Mouse (Mus musculus) bone marrow, adult 2 months (tissue): ENCODE results near the gene Tmed6.

Experiments used
- CTCF ChIP-seq: fragments of 200-500 bp; IDR thresholded peaks from 2 replicates; pipeline ENCODE4 v1.5.1; 2011; ENCODE audit warnings: low read length, control low read depth; ENCODE audit not compliant: control insufficient read depth, insufficient read depth
- POLR2A ChIP-seq: fragments of 200-500 bp; IDR thresholded peaks from 2 replicates; pipeline ENCODE4 v1.6.1; 2011; ENCODE audit warnings: low read depth, mild to moderate bottlenecking, control low read depth, low read length, borderline replicate concordance; ENCODE audit not compliant: control insufficient read depth

DNA sequence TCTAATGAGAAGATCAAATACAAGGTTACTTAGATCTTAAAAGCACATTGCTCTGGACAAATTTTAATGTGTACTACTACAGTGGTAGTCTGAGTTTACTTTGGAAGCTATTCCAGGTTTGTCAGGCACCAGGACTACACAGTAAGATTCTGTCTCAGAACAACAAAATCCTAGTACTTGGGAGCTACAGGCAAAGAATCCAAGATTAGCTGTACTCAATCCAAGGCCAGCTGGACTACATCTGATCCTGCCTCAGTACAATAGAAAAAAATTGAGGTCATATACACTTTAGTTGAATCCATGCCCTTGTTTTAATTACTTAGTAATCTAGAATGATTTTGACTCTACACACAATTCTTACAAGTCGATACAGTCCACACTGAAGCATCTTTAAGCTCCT lies 50.5 kb downstream of the Tmed6 start:
- TF ChIP-seq CTCF (no peak), POLR2A (no peak)
